Mouse (Mus musculus) kidney, postnatal 25 days (tissue): Measurements from ENCODE around the gene Arfgef2.

Experiments used
- DNase-seq, 2 experiments: peaks; one replicate each; pipeline ENCODE4 v3.0.0; 2021; ENCODE audit warnings: mixed read lengths in 2 of 2

The Arfgef2 gene

DNA sequence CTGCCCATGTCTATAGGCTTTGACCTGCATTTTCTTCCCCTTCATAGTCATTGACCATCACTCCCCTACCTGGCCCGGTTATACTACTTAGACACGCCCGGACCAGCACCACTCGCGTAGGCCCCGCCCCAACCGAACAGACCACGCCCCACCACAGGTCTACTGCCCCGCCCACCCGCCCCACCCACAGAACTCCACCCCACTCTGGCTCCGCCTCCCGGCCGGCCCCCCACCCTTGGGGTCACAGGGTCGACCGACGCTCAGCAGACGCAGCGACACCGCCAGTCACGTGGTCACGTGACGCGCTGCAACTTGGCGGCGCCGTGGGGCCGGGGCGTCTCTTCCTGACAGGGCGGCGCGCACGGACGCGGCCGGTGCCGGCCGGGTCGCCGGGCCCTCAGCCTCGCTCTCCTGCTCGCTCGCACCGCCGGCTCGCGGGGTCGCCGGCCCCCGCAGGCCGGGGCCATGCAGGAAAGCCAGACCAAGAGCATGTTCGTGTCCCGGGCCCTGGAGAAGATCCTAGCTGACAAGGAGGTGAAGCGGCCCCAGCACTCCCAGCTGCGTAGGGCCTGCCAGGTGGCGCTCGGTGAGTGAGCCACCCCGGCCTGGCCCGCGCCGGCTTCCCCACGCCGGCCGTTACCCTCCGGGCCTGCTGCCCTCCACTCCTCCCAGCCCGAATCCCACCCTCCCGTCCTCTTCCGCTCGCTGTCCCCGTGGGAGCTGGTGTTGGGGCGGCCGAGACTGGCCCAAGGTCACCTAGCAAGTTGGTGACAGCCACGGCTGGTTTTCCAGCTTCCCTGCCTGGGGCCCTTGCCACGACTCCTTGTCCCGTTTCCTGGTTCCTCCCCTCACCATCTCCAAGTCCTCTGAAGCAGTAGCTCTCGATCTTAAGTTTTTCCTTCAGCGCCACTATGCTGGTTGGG, at the start of gene Arfgef2:
Gene Arfgef2 (plus strand): TSS at position 339 of the 923 bp plus-strand sequence.
- peak; percentile 93 to 96 for DNase-seq

DNA sequence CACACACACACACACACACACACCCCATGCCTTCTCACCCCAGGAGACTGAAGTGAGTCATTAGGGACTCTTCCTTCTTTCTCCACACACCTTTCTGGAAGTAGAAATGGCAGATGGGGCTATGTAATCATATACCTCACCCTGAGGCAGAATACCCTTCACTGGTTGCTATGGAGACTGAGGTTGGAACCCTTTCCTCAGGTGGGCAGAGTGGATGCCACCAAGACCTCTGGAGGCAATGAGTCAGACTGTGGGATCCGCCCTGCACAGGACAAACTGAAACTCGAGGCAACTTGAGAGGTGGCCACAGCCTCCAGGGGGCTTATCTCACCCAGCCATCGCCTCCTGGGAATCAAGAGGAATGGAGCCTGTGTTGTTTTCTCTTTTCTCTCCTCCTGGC, 47.4 kb upstream of the Arfgef2 start:
- DNase-seq = no peak

DNA sequence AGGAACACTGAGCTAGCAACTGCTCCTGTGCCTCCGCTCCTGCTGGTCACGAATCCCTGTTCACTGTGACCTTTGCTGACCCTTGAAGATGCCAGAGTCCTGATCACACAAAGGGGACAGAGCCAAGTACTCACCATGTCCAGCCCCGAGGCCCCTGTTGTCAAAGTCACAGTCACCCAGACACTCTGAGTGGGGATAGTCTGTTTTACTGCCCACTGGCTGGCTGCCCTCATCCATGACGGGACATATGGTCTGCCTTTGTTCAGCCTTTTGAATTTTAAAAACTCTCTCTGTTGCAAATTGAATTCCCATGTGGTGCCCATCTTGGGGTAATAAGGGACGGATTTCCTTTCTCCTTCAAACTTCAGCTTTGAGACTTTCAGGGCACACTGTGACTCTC, 41.3 kb upstream of the Arfgef2 start:
- DNase-seq = no peak

DNA sequence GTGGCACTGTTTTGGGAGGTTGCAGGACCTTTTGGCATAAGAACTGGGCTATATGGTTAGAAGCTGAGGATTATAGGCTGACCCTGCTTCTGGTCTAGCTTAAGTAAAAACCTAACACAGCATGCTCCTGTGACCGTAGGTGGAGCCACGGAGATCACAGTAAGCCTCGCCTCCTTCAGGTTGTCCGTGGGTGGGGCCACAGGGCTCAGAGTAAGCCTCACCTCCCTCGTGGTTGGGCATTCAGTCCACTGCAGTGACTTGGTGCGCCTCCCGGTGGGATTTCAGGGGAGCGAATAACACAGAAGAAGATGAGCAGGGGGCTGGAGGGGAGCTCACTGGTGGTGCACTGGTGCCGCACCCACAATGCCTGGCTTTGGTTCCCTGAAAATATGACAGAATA, 37.8 kb upstream of the Arfgef2 start:
- DNase-seq = no peak

DNA sequence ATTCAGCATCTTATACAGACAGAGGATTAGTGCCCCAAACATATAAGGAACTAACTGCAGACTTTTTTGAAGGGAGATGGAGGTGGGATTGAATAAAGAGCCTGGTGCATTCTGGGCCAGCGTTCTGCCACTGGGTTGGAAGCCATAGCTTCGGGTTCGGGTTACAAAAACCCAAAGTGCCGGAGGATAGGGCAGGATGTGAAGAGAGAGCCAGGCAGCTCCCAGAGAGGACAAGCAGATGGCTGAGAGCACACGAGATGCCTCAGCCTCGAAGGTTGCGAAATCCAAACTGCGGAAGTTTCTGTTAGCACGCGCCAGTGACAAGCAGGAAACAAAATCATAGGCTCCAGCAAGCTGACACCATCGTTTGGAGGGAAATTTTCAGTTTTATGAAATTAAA, 34.0 kb upstream of the Arfgef2 start:
- peak in 1 of 2 experiments; percentile 17 for DNase-seq

DNA sequence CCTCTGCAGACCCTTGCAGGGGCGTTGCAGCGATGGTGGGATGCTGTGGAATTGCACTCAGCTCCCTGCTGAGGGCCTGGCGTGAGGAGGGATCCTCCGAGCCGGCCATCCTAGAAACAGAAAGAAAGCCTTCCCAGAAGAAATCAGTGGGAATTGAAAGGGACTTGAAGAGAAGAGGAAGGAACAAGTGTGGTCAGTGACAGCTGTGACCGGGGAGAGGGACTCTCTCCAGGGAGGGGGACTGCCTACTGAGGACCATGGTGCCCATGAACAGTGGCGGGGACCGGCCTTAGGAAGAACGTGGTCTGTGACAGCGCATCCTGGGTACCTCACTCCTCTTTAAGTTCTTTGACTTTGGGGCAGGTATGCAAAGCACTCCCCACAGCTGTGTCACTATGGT, 31.8 kb upstream of the Arfgef2 start:
- DNase-seq = no peak

DNA sequence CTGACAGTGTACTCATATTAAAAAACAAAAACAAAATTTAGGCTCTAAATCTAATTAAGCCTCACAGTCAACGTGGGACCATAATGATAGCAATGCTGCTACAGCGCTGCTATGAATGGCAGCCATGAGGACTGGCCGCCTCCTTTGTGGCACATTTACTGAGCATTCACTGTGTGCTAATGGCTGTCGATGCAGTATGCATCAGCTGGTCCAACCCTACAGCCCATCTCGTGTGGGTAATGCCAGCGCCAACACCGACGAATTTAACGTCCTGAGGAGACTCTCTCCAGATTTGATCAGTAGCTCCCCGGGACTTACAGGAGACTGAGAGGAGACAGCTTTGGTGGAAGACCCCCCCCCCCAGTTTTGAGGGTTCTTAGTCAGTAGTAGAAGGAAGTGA, 31.1 kb upstream of the Arfgef2 start:
- no peak for DNase-seq

DNA sequence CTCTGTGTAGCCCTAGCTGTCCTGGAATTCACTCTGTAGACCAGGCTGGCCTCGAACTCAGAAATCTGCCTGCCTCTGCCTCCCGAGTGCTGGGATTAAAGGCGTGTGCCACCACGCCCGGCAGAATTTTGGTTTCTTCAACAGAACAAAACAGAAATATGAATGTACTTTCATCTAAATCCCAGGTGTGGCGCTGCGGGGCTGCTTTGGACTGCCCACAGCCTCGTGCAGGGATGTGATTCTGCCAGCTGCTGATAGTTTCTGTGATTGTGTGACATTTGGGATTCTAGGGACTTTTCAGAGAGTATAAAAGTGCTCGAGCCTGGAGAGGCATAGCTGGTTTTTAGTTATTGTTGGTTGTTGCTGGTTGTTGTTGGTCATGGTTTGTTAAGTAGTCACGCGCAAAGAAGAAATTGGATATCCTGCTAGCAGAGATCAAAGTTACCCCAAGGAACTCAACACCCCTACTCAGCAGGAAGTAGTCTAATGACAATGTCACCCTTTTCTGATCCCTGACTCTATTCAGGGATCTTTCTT, 30.0 kb upstream of the Arfgef2 start:
- DNase-seq = no peak

DNA sequence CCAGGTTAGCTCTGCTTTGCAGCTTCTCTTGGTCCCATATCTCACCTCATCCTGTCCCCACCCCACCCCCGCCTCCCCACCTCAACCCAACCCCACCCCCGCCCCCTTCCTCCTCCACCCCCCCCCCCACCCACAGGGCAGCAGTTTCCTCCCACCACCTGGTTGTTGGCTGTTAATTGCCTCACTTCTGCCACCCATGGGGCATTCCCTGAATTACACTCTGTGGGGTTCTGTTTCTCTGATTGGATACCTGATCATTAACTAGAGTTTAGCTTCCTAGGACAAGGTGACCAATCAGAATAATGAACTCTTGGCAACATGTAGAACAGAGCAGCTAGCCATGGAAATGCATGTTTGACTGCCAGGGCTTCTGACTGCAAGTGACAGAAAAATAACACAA, 29.1 kb upstream of the Arfgef2 start:
- peak in 1 of 2 experiments; percentile 32 for DNase-seq

DNA sequence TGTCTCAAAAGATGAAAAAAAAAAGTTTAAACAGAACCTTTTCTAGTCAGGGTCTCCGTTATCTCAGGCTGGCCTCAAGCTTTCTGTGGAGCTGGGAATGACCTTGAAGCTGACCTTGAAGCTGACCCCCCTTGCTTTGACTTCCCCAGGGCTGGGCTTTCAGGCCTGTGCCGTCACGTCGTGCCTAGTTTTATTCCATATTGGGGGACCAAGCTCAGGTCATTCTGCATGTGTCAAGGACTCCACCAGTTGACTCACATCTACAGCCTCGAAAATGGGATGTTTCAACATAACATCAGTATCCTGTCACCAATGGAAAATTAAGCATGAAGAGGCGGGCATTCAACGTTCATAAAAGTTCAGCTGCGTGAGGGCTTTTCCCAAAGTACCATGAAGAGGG, 25.4 kb upstream of the Arfgef2 start:
- DNase-seq = no peak

DNA sequence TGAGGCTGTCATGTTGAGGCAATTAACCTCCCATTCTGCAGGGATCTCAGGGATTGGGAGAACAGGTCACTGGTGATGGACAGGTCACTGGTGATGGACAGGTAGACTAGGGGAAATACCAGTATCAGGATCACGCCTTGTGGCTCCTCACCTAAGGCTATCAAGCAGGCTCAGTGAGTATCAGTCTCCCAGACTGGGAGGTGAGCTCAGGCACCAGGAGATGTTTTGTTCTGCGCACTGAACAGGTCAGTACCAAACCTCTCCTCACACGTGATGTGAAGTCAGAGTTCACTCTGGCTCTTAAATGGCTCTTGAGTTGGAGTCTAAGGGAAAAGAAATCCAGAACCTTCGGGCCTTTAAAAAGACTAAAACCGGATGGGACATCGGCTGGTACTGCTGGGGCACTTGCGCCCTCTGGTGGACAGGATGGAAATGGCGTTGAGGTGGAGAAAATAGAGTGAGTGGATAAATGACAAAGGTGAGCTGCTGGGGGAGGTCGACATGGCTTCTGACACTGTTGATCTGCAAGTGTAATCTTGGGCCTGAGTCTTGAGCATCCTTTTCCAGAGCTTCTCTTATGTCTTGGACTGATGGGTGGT, 24.3 kb upstream of the Arfgef2 start:
- peak; percentile 73 to 79 for DNase-seq

DNA sequence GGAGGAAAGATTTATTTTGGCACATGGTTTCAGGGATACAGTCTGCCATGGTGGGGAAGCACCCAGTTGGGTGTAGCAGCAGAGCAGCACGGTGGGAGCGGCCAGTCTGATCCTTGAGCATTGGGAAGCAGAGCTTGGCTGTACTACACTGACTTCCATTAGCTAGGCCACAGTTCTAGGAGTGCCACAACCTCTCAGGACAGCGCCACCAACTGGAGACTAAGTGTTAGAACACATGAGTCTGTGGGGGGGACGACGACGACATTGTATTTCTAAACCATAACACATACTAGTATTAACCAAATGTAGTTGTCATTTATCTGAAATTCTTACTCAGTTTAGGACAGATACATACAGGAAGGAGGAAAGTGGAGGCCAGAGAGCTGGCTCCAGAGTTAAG, 21.0 kb upstream of the Arfgef2 start:
- no peak for DNase-seq

DNA sequence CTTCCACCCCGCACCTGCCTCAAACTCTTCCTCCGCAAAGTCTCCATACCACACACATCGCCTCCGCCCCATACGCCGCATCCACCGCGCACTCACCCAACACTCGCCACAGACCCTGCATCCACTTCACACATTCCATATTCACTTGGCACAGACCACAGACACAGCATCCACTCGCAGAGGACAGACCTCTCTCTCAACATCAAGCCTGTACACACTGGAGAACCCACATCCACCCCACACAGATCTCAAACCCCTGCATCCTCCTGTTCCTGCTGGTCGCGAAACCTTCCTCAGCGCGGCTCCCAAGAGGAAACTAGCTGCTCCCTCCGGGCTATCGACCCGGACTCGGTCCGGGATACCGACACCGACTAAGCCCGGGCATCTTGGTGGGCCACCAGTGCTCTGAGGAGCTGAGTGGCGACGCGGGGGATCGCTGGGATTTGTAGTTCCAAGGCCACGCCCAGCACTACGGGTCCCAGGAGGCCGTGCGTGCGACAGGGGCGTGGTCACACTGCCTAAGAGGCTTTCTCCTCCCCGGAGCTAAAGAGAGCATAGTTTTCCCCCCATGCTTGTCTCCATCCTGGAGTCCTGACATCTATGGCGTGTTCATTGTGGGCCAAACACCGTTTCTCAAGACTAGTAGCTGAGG, 18.9 kb upstream of the Arfgef2 start:
- peak; percentile 94 to 95 for DNase-seq

DNA sequence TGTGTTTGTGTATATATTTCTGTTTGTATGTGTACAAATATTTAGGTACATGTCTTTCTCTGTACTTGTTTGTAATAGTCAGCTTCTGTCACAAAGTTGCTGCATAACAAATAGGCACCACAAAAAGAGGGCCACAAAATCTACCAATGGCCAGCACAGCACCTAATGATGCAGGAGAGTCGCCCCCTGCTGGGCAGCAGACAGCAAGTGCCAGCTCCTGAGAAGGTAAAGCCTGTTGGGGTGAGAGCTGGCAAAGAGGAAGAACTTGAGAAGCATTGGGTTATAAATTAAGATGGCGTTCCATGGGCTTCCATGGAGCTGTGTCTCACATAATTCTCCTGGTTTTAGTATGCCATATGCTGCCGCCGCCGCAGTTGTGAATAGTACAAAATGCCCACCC, 13.7 kb upstream of the Arfgef2 start:
- no peak for DNase-seq

DNA sequence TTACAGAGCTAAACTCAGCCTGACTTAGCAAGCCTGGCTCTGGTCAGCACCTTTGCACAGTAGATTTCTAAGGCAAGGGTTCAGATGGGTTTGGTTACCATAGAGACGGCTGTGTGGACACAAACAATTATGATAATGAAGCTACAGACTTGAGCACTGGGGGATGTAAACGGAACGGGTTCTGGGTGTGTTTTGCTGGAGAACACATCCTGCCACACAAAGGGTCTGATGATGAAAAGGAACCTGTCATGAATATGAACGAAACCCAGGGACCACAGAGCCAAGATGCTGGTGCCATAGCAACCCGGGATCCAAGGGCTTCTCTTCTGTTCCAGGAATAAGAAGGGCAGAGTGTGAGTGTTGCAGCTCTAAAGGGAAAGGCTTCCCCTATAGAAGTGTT, 13.0 kb upstream of the Arfgef2 start, which contains the start of gene Trp53rkb:
Gene Trp53rkb (plus strand): TSS at position 177 of the 400 bp plus-strand sequence.
- DNase-seq = no peak

DNA sequence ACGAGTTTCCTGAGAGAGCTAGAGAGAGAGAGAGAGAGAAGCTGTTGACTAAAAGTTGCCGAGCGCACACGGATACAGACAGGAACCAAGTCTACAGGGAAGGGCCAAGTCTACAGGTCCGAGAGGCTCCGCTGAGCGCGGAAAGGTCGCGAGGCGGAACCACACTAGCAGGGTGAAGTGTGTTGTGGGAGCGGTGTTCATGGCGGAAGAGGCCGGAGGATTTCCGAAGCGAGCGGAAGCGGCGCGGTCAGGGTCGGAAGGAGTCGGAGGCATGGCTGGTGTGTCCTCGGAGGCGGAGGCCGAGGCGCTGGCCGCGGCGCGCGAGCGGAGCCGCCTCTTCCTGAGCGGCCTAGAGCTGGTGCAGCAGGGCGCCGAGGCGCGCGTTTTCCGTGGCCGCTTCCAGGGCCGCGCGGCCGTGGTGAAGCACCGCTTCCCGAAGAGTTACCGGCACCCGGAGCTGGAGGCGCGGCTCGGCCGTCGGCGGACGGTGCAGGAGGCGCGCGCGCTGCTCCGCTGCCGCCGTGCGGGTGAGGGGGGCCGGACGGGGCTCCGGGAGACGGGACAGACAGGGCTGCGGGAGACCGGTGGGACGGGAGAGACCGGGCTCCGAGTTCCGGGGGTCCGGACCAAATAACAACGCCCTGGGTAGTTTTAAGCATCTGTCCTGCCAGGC, 11.7 kb upstream of the Arfgef2 start:
- DNase-seq = peak; percentile 86 to 91

DNA sequence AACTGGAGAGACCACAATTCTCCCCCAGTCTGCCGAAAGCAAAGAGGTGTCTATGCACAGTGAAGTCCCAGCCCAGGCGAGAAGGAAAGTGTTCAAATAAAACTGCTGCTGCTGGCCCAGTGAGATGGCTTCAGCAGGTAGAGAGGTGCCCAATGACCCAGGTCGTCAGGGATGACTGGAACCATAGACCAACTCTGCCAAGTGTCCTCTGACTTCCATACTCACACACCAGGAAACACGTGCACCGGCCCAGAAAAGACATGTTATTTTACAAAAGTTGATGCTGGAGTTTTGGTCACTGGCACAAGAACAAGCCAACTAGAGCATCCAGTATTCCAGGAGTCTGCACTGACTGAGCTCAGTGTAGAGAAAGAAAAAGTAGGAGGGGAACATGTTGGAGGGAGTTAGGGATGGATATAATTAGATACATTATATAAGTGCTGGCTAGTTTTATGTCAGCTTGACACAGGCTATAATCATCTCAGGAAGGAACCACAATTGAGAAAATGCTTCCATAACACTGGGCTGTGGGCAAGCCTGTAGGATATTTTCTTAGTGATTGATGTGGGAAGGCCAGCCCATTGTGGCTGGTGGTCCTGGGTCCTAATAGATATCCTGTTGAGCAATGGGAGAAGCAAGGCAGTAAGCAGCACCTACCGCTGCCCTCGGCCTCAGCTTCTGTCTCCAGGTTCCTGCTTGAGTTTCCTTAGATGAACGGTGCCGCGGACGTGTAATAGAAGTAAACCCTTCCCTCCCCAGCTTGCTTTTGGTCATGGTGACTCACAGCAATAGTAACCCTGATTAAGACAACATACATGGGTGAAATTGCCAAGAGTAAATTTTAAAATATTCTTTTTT, 5.5 kb upstream of the Arfgef2 start:
- peak; percentile 46 to 71 for DNase-seq

DNA sequence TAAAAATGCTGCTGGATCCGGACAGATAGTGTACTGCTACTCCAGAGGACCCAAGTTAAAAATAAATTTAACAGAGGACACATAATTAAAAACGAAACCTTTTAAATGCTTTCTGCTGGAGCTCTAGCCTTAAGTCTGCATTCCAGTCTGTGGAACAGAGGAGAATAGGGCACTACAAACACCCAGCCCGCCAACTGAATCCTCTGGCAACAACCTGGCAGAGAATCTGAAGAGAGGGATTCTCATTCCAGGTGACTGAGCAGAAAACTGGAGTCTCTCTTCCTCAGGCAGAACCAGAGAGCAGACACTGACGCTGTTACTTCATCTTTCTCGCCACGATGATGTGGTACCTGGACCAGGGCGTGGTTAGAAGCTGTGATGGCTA, 4.9 kb upstream of the Arfgef2 start:
- no peak for DNase-seq

DNA sequence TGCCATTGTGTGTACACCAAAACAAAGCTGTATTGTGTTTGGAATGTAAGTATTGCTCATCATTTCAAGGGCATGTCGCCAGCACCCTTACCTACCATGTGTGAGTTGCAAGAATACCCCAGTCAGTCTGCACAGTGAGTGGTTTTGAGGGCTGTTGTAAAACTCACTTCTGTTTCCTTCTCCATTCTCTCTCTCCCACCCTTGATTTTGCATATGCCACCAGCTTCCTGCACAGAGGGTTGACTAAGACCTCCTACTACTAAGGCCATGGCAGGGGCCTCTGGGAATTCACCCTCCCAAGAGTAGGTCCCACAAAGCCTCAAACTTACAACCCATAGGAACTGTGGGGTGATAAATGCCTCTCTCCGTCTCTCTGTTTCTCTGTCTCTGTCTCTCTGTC, 4.0 kb upstream of the Arfgef2 start:
- DNase-seq = no peak

DNA sequence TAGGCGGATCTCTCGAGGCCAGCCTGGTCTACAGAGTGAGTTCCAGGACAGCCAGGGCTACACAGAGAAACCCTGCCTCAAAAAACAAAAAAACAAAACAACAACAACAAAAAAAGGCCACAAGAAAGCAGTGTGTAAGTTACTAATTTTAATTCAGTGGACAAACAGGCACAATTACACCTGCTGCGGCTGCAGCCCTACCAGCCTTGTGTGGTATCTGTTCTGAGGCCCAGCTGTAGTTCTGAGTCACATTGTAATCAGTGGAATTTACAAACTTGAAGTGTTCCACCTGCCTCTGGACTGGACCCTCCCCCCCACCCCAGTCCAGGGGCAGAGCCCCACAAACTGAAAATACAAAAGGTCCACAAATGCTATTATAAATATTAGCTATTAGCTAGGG, 2.1 kb upstream of the Arfgef2 start:
- DNase-seq = no peak

DNA sequence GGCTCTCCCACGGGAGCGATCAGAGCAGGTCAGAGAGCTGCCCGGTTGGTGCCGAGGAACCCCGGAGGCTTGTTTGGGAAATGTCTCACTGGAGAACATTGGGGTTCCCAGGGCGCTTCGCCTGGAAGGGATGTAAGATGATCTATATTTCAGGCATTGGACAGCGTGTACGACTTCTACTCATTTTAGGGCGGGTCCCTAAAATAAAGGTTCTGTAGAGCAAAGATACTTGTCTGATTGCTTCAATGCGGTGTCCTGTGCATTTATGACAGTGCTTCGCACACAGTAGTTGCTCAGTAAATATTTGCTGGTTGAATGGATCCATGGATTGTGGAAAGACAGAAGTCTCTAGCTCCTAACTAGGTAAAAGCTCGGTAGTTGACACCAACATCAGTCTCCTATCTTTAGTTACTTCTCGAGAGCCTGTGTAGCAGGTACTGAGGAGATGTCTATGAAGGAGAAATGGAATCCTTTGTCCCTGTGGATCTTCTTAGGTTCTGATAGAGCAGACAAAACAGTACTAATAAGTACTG, 851 bp downstream of the Arfgef2 start:
- no peak for DNase-seq

DNA sequence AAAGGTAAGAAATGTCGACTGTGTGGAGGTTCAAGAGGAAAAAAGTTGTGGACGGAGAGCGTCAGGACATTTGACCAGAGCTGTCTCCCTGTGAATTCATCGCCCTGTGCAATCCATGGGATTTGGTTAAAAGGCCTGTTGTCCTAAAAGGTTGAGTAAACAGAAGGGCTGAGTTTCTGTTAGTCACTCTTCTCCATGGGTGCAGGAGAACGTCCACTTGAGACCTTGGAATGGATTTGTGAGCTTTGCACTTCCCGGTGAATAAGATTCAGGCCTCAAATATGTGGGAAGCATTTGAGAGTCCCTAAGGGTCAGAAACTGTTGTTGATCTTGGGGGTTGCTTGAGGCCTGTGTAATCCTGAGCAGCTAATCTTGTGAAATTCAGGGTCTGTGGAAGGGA, 1.4 kb downstream of the Arfgef2 start:
- DNase-seq = peak in 1 of 2 experiments; percentile 19
